Mouse (Mus musculus) liver, embryonic 15.5 days (tissue): Measurements from ENCODE around the gene Ano3. TPM values are rescaled to one million over a fixed set of nuclear protein-coding genes. Genes with fewer than 3 reads are reported as not detected.

ENCODE experiments used
- ATAC-seq: fragments of 200-750 bp; cut with Nextera tagmentation; 2 replicates; pipeline ENCODE4 v1.8.0; 2017; ENCODE audit warnings: moderate number of reproducible peaks, mild to moderate bottlenecking, moderate library complexity; ENCODE audit not compliant: insufficient read depth
- H3K27ac ChIP-seq: fragments of 300-500 bp; sonication (generic); replicated peaks from 2 replicates; pipeline ENCODE4 v1.5.1; 2015; ENCODE audit warnings: mild to moderate bottlenecking, inconsistent platforms
- H3K27me3 ChIP-seq: fragments of 300-500 bp; sonication (generic); 2 replicates; pipeline ENCODE4 v1.6.1; 2015; ENCODE audit warnings: mild to moderate bottlenecking, inconsistent platforms
- H3K36me3 ChIP-seq: fragments of 300-500 bp; sonication (generic); replicated peaks from 2 replicates; pipeline ENCODE4 v1.6.1; 2015; ENCODE audit warnings: moderate library complexity, mild to moderate bottlenecking, inconsistent platforms
- H3K4me1 ChIP-seq: fragments of 300-500 bp; sonication (generic); replicated peaks from 2 replicates; pipeline ENCODE4 v1.6.1; 2015; ENCODE audit warnings: inconsistent platforms
- H3K4me2 ChIP-seq: fragments of 300-500 bp; sonication (generic); 2 replicates; pipeline ENCODE4 v1.6.1; 2015; ENCODE audit warnings: moderate library complexity, mild to moderate bottlenecking, inconsistent platforms
- H3K4me3 ChIP-seq: fragments of 300-500 bp; sonication (generic); replicated peaks from 2 replicates; pipeline ENCODE4 v1.5.1; 2015; ENCODE audit warnings: mild to moderate bottlenecking, inconsistent platforms
- H3K9ac ChIP-seq: fragments of 300-500 bp; sonication (generic); 2 replicates; pipeline ENCODE4 v1.6.1; 2015; ENCODE audit warnings: moderate library complexity, mild to moderate bottlenecking, inconsistent platforms
- H3K9me3 ChIP-seq: fragments of 300-500 bp; sonication (generic); replicated peaks from 2 replicates; pipeline ENCODE4 v1.6.1; 2016; ENCODE audit warnings: inconsistent platforms
- WGBS: fragments of 180-500 bp; shearing (Covaris S2); methylation state at CpG from one replicate; pipeline ENCODE4 v1.1.7; 2015; ENCODE audit warnings: mixed read lengths; ENCODE audit not compliant: insufficient replicate concordance; 5-methylcytosine and 5-hydroxymethylcytosine counted together
- polyA plus RNA-seq: library from polyadenylated mRNA; unstranded; fragments of >200 nt; fragmentation: Nextera tagmentation; extraction: Ambion mirVana; gene quantifications from 2 replicates; pipeline ENCODE4 v1.2.1, GENCODE M21; 2015

The Ano3 gene
- polyA plus RNA-seq, 1 experiment from 2014 or later = 0.02 TPM

DNA sequence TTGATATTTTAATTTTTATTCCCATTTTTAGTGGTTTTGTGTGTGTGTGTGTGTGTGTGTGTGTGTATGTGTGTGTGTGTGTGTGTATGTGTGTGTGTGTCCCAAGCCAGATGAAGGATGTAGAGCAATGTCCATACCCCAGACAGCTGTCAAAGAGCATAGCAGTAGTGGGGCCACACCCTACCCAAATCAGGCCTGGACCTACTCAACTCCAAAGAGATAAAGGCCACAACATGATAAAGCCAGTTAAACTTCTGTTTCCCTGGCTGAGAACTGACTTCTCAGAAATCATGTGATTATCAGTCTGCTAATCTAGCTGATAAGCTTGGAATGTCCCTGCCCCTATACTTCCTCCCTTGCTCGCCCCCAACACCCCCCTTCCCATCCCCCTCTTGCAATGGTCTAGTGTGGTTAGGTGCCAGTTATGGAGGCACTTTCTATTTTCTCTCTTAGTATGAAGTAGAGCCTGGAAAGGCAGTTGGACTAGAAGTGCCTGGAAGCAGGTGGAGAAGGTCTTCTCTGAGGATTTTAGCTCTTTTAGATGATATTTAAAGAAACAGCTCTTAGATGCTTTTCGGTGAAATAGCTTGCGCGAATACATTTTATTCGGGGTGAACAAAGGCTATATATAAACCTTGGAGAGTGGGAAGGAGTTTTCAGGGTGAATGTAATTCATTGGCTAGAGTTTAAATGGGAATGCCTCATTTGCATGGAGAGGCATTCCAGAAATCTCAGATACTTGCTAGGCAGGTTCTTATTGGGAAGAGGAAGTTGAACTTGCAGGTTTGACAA lies 144.2 kb downstream of the Ano3 start:
- no peak overlapping the region for H3K4me2 ChIP-seq
- no peaks in the 10 kb centered on the region for H3K9me3 ChIP-seq
- no peaks in the 10 kb centered on the region for H3K36me3 ChIP-seq
- no peak overlapping the region for H3K27ac ChIP-seq
- H3K9ac ChIP-seq = no peak overlapping the region
- H3K4me3 ChIP-seq = no peak overlapping the region
- no peaks in the 10 kb centered on the region for H3K27me3 ChIP-seq
- H3K4me1 ChIP-seq = no peaks in the 10 kb centered on the region
- no peak for ATAC-seq
- 70% methylated on average over 5 of the region's 5 CpGs for WGBS

- Histone ChIP-seq H3K4me1 (no peaks in the 10 kb centered on the region), H3K4me2 (no peak overlapping the region), H3K27me3 (no peaks in the 10 kb centered on the region), H3K9me3 (no peaks in the 10 kb centered on the region), H3K27ac (no peak overlapping the region), H3K4me3 (no peak overlapping the region), H3K9ac (no peak overlapping the region), H3K36me3 (no peaks in the 10 kb centered on the region)
- 37% methylated on average over 1 of the region's 1 CpGs for WGBS
- no peak for ATAC-seq
Observed at GRCm38 (mm10) chr2:110795928-110796327, 154.8 kb downstream of the Ano3 start.

GRCm38 (mm10) chr2:110795433-110795832 lies 155.3 kb downstream of the Ano3 start:
- Histone ChIP-seq H3K4me3 (no peak overlapping the region), H3K4me1 (no peaks in the 10 kb centered on the region)

GRCm38 (mm10) chr2:110787396-110787795 lies 163.3 kb downstream of the Ano3 start:
- ATAC-seq = no peak
- WGBS = 65% methylated on average over 3 of the region's 3 CpGs

More at GRCm38 (mm10) chr2:110795433-110795832, 155.3 kb downstream of the Ano3 start:
- 55% methylated on average over 3 of the region's 3 CpGs for WGBS
- Histone ChIP-seq H3K27me3 (no peaks in the 10 kb centered on the region), H3K36me3 (no peaks in the 10 kb centered on the region), H3K4me2 (no peak overlapping the region), H3K9me3 (no peaks in the 10 kb centered on the region), H3K27ac (no peak overlapping the region), H3K9ac (no peak overlapping the region)
- ATAC-seq = no peak

GRCm38 (mm10) chr2:110759434-110759833 lies 191.3 kb downstream of the Ano3 start:
- Histone ChIP-seq H3K9me3 (no peaks in the 10 kb centered on the region), H3K27ac (no peak overlapping the region), H3K4me1 (no peaks in the 10 kb centered on the region), H3K27me3 (no peaks in the 10 kb centered on the region), H3K9ac (no peak overlapping the region), H3K36me3 (no peaks in the 10 kb centered on the region), H3K4me2 (no peak overlapping the region), H3K4me3 (no peak overlapping the region)
- ATAC-seq = no peak
- 46% methylated on average over 2 of the region's 2 CpGs for WGBS

More at GRCm38 (mm10) chr2:110787396-110787795, 163.3 kb downstream of the Ano3 start:
- no peak overlapping the region for H3K4me3 ChIP-seq
- H3K9me3 ChIP-seq = no peaks in the 10 kb centered on the region
- H3K4me2 ChIP-seq = no peak overlapping the region
- no peak overlapping the region for H3K27ac ChIP-seq
- H3K27me3 ChIP-seq = no peaks in the 10 kb centered on the region
- H3K4me1 ChIP-seq = no peaks in the 10 kb centered on the region
- H3K36me3 ChIP-seq = no peaks in the 10 kb centered on the region
- no peak overlapping the region for H3K9ac ChIP-seq

DNA sequence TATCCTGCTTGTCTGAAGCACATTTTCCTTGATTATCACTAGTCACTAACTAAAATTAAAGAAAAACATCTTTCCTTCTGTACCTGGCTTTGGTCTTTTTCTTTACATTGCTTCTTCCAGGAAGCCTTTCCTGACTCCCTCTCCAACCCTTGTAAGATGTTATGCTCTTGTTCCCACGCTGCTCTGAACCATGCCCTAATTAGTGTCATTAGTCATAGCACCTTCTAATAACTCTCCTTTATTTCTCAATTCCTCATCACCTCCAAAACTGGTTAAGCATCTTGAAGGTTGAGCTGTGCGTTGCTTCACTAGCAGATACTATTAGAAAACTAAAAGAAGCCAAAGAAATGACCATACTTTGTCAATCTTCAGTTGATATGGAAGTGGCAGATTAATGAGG lies 193.2 kb downstream of the Ano3 start:
- 46% methylated on average over 2 of the region's 2 CpGs for WGBS
- no peaks in the 10 kb centered on the region for H3K9me3 ChIP-seq
- H3K4me1 ChIP-seq = no peaks in the 10 kb centered on the region
- no peak for ATAC-seq
- no peak overlapping the region for H3K4me2 ChIP-seq
- no peaks in the 10 kb centered on the region for H3K27me3 ChIP-seq
- H3K36me3 ChIP-seq = no peaks in the 10 kb centered on the region
- no peak overlapping the region for H3K9ac ChIP-seq
- H3K4me3 ChIP-seq = no peak overlapping the region
- no peak overlapping the region for H3K27ac ChIP-seq

DNA sequence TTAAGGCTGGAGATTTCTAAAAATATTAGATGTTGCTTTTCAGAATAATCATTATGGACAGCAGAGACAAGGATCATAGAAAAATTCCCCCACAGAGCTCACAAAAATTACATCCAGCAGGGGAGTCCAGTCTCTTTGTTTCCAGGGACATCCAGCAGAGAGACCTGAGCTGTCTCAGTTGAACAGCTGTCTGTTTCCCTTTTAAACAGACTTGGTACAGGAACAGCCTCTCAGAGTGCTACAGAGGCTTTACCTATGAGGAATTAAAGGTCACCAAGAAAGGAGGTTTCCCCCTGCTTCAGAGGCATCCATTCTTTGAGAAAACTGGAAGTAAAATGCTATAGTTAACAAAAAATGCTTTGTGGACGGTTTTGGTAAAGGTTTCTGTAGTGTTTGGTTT lies 210.2 kb downstream of the Ano3 start:
- Histone ChIP-seq H3K4me2 (no peak overlapping the region), H3K27ac (no peak overlapping the region), H3K9ac (no peak overlapping the region), H3K36me3 (no peaks in the 10 kb centered on the region), H3K4me1 (no peaks in the 10 kb centered on the region), H3K27me3 (no peaks in the 10 kb centered on the region), H3K9me3 (no peaks in the 10 kb centered on the region), H3K4me3 (no peak overlapping the region)
- WGBS = 28% methylated on average over 1 of the region's 1 CpGs
- no peak for ATAC-seq

- Histone ChIP-seq H3K4me1 (no peaks in the 10 kb centered on the region), H3K9ac (no peak overlapping the region), H3K9me3 (no peaks in the 10 kb centered on the region), H3K27ac (no peak overlapping the region), H3K36me3 (no peaks in the 10 kb centered on the region), H3K27me3 (no peaks in the 10 kb centered on the region), H3K4me3 (no peak overlapping the region), H3K4me2 (no peak overlapping the region)
- ATAC-seq = no peak
- 83% methylated on average over 1 of the region's 1 CpGs for WGBS
Observed at GRCm38 (mm10) chr2:110739781-110740180, 210.9 kb downstream of the Ano3 start.

GRCm38 (mm10) chr2:110737981-110738380 lies 212.7 kb downstream of the Ano3 start:
- no peak for ATAC-seq
- Histone ChIP-seq H3K4me1 (no peaks in the 10 kb centered on the region), H3K36me3 (no peaks in the 10 kb centered on the region), H3K27me3 (no peaks in the 10 kb centered on the region), H3K4me2 (no peak overlapping the region), H3K9ac (no peak overlapping the region), H3K27ac (no peak overlapping the region), H3K9me3 (no peaks in the 10 kb centered on the region), H3K4me3 (no peak overlapping the region)
- 40% methylated on average over 2 of the region's 2 CpGs for WGBS

DNA sequence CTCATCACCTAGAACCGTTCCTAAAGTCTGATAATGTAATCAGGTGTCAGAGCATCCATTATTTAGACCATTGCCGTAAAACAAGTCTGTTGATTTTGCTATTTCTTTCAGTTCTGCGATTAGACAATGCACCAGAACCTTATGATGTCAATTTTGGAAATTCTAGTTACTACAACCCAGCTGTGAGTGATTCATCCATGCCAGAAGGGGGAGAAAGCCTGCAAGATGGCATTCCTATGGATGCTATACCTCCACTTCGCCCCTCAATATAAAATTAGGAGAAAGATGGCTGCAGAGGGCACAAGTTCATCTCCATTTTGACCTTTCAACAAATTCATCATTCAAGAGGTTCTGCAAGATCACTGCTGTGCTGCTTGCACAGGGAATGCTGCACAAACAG lies 213.5 kb downstream of the Ano3 start:
- no peak for ATAC-seq
- no peak overlapping the region for H3K27ac ChIP-seq
- H3K4me3 ChIP-seq = no peak overlapping the region
- H3K4me1 ChIP-seq = no peaks in the 10 kb centered on the region
- H3K36me3 ChIP-seq = no peaks in the 10 kb centered on the region
- no peaks in the 10 kb centered on the region for H3K27me3 ChIP-seq
- WGBS = 55% methylated on average over 4 of the region's 4 CpGs
- H3K9ac ChIP-seq = no peak overlapping the region
- H3K9me3 ChIP-seq = no peaks in the 10 kb centered on the region
- H3K4me2 ChIP-seq = no peak overlapping the region

DNA sequence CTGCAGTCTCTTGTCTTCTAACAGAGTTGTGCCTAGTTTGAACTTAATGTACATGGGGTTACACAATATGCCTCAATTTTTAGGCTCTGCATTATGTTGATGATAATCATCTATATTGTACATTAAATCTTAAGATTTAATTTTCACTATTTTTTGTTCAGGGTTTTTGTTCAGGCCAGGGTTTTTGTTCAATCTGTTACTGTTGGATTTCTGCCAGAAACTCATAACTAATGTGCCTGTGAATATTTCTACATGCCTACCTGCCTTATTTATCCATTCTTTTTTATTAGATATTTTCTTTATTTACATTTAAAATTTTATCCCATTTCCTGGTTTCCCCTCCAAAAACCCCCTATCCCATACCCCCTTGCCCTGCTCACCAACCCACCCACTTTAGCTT lies 224.6 kb downstream of the Ano3 start:
- H3K9me3 ChIP-seq = no peaks in the 10 kb centered on the region
- H3K4me3 ChIP-seq = no peak overlapping the region
- H3K27me3 ChIP-seq = no peaks in the 10 kb centered on the region
- no peak overlapping the region for H3K27ac ChIP-seq
- no peak for ATAC-seq
- no peak overlapping the region for H3K4me2 ChIP-seq
- H3K4me1 ChIP-seq = no peaks in the 10 kb centered on the region
- H3K9ac ChIP-seq = no peak overlapping the region
- H3K36me3 ChIP-seq = no peaks in the 10 kb centered on the region

- no peak overlapping the region for H3K27ac ChIP-seq
- H3K4me2 ChIP-seq = no peak overlapping the region
- H3K4me3 ChIP-seq = no peak overlapping the region
- 45% methylated on average over 1 of the region's 1 CpGs for WGBS
- no peak overlapping the region for H3K9ac ChIP-seq
- H3K4me1 ChIP-seq = no peaks in the 10 kb centered on the region
- H3K9me3 ChIP-seq = no peaks in the 10 kb centered on the region
- no peaks in the 10 kb centered on the region for H3K27me3 ChIP-seq
- no peaks in the 10 kb centered on the region for H3K36me3 ChIP-seq
- no peak for ATAC-seq
Observed at GRCm38 (mm10) chr2:110722208-110722607, 228.5 kb downstream of the Ano3 start.
